In the genomic region with DNA sequence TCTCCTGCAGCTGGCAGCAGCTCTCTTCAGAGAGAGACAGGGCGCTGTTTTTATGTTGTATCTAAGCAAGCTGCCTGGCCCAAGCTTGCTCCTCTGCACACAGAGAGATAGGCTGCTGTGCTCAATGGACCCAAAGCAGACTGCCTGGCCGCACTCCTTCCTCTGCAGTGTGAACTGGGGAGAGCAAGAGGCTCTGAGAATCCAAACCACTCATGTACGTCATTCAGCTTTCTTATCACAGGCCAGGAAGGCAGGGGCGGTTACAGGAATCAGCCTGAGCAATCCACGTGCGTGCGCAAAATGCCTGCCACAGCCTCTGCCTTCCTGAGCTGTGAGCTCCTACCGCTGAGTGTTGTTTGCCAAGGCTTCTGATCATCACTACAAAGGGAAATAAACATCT, we compare ENCODE assay signal across 8 mouse cellular contexts. TPM values are rescaled to one million over a fixed set of nuclear protein-coding genes. Genes with fewer than 3 reads are reported as not detected.
DNase-seq lines count a peak whose midpoint lies in the region; TF ChIP-seq lines count a peak whose summit lies in the region.

No protein-coding gene starts in this region.

- TF ChIP-seq CTCF in layer of hippocampus, adult 2 months (conservative IDR thresholded peaks at IDR 0.05), result no peak
- TF ChIP-seq CTCF in cortical plate, adult 2 months (IDR thresholded peaks at IDR 0.05; ENCODE audit: extremely low read depth, insufficient read depth, low read length), result no peak

- no peaks in the 10 kb centered on the region for H3K9me3 ChIP-seq in megakaryocyte, embryonic 14.5 days

- peaks cover 7% of the 10 kb centered on the region for H3K4me1 ChIP-seq in cortical plate, adult 2 months (ENCODE audit: control insufficient read depth, insufficient read depth, low read length)
- peaks cover 88% of the 10 kb centered on the region for H3K4me1 ChIP-seq in megakaryocyte, embryonic 14.5 days

- intact Hi-C loops in heart, postnatal 36 days (cut with DNase I), result loop anchor here (2.0 kb wide), 1 partner anchor 18 kb away; no protein-coding TSS in a partner anchor
- intact Hi-C loops in left cerebral cortex, postnatal 14 days (cut with DNase I), result no loop called here

- no peaks in the 10 kb centered on the region for H3K27me3 ChIP-seq in megakaryocyte, embryonic 14.5 days (replicated peaks)

- TF ChIP-seq POLR2A in cortical plate, adult 2 months (IDR thresholded peaks at IDR 0.05; ENCODE audit: extremely low read depth, insufficient read depth, low read length), result peak; percentile 70

- peaks cover 71% of the 10 kb centered on the region for H3K36me3 ChIP-seq in megakaryocyte, embryonic 14.5 days (replicated peaks; ENCODE audit: low read length)

- peak overlapping the region; percentile 77 for H3K4me3 ChIP-seq in layer of hippocampus, adult 2 months
- H3K4me3 ChIP-seq in cortical plate, adult 2 months (ENCODE audit: insufficient read depth, low read length), result 0 out of 2 replicates have a peak overlapping the region, but pooled peaks have one; percentile 94
- H3K4me3 ChIP-seq in megakaryocyte, embryonic 14.5 days (replicated peaks), result peak overlapping the region; percentile 95

- no peak for DNase-seq in layer of hippocampus, adult 2 months (ENCODE audit: low spot score in 2 of 2)
- no peak for DNase-seq in layer of hippocampus, adult 9-10 months (ENCODE audit: low spot score)
- peak; percentile 74 for DNase-seq in heart, postnatal 36 days
- DNase-seq in left cerebral cortex, postnatal 14 days (ENCODE audit: low spot score in 2 of 2), result peak; percentile 58 to 67
- DNase-seq in spleen, postnatal 10 days (ENCODE audit: low spot score in 2 of 2), result peak; percentile 68 to 80
- no peak for DNase-seq in ovary, postnatal 10 days (ENCODE audit: low spot score)

- peak overlapping the region; percentile 97 for H3K27ac ChIP-seq in layer of hippocampus, adult 2 months
- peak overlapping the region; percentile 56 for H3K27ac ChIP-seq in cortical plate, adult 2 months (ENCODE audit: insufficient read depth, low read length)

RNA-seq across cellular contexts. Expression of a gene that starts 5.3 kb away (rescaled TPM):
- 10 to 100 TPM; 11.5 to 12.8 TPM for total RNA-seq in layer of hippocampus, adult 2 months (2021)
- 15.3 and 16.3 TPM in 2 replicates for polyA plus RNA-seq in cortical plate, adult 2 months (2012; rRNA removed)
- total RNA-seq in heart, postnatal 36 days (2021), result 10 to 100 TPM; 43.6 to 56.2 TPM
- 10 to 100 TPM; 11.0 to 11.3 TPM for total RNA-seq in left cerebral cortex, postnatal 14 days (2021)
- 54.8 and 69.9 TPM in 2 replicates for polyA plus RNA-seq in megakaryocyte, embryonic 14.5 days (2012; ENCODE audit: insufficient read depth, low replicate concordance)

RNA-seq across cellular contexts. Expression of a gene that starts 22.3 kb away (rescaled TPM):
- under 1 TPM in 1 of 2 experiments, not detected in 1; 0.18 TPM for total RNA-seq in layer of hippocampus, adult 2 months (2021)
- 0.44 TPM in 2 replicates for polyA plus RNA-seq in cortical plate, adult 2 months (2012; rRNA removed)
- under 1 TPM; 0.62 to 0.64 TPM for total RNA-seq in heart, postnatal 36 days (2021)
- under 1 TPM in 1 of 2 experiments, not detected in 1; 0.23 TPM for total RNA-seq in left cerebral cortex, postnatal 14 days (2021)
- polyA plus RNA-seq in megakaryocyte, embryonic 14.5 days (2012; ENCODE audit: insufficient read depth, low replicate concordance), result 1.8 TPM in 1 of 2 replicates, not detected in the other

RNA-seq across cellular contexts. Expression of a gene that starts 30.3 kb away (rescaled TPM):
- total RNA-seq in layer of hippocampus, adult 2 months (2021), result not detected
- polyA plus RNA-seq in cortical plate, adult 2 months (2012; rRNA removed), result not detected in 2 replicates
- not detected for total RNA-seq in heart, postnatal 36 days (2021)
- not detected for total RNA-seq in left cerebral cortex, postnatal 14 days (2021)
- not detected in 2 replicates for polyA plus RNA-seq in megakaryocyte, embryonic 14.5 days (2012; ENCODE audit: insufficient read depth, low replicate concordance)

RNA-seq across cellular contexts. Expression of a gene that starts 31.5 kb away (rescaled TPM):
- 10 to 100 TPM; 74.3 to 76.8 TPM for total RNA-seq in layer of hippocampus, adult 2 months (2021)
- polyA plus RNA-seq in cortical plate, adult 2 months (2012; rRNA removed), result 90.2 and 92.7 TPM in 2 replicates
- total RNA-seq in heart, postnatal 36 days (2021), result 10 to 100 TPM; 80.4 to 83.7 TPM
- total RNA-seq in left cerebral cortex, postnatal 14 days (2021), result 10 to 100 TPM; 79.8 to 82.2 TPM
- polyA plus RNA-seq in megakaryocyte, embryonic 14.5 days (2012; ENCODE audit: insufficient read depth, low replicate concordance), result 51.4 and 67.9 TPM in 2 replicates

RNA-seq across cellular contexts. Expression of a gene that starts 40.2 kb away (rescaled TPM):
- total RNA-seq in layer of hippocampus, adult 2 months (2021), result 1 to 10 TPM; 2.1 to 2.4 TPM
- polyA plus RNA-seq in cortical plate, adult 2 months (2012; rRNA removed), result 4.7 and 4.8 TPM in 2 replicates
- total RNA-seq in heart, postnatal 36 days (2021), result 1 to 10 TPM; 1.7 to 2.0 TPM
- total RNA-seq in left cerebral cortex, postnatal 14 days (2021), result 1 to 10 TPM; 4.4 to 4.7 TPM
- not detected in 2 replicates for polyA plus RNA-seq in megakaryocyte, embryonic 14.5 days (2012; ENCODE audit: insufficient read depth, low replicate concordance)

Comparison
In these comparisons a context has a peak if more than half of its experiments do, and no peak if none do; other contexts are left out.
1. DNase-seq: peak in heart, postnatal 36 days (2 of 2), left cerebral cortex, postnatal 14 days (2 of 2) and spleen, postnatal 10 days (2 of 2); none in layer of hippocampus, adult 2 months (0 of 2), layer of hippocampus, adult 9-10 months (single experiment) and ovary, postnatal 10 days (single experiment).
2. Peak in every context shown above with its lines, with median percentiles within 50 percentile points of each other: H3K4me3 ChIP-seq.